Mouse (Mus musculus) NIH3T3 (cell line): ENCODE measurements around the gene Nutm1.

Source experiments
- DNase-seq: peaks from one replicate; pipeline ENCODE4 v3.0.0-alpha.2; 2012; ENCODE audit warnings: low read depth

The Nutm1 gene

DNA sequence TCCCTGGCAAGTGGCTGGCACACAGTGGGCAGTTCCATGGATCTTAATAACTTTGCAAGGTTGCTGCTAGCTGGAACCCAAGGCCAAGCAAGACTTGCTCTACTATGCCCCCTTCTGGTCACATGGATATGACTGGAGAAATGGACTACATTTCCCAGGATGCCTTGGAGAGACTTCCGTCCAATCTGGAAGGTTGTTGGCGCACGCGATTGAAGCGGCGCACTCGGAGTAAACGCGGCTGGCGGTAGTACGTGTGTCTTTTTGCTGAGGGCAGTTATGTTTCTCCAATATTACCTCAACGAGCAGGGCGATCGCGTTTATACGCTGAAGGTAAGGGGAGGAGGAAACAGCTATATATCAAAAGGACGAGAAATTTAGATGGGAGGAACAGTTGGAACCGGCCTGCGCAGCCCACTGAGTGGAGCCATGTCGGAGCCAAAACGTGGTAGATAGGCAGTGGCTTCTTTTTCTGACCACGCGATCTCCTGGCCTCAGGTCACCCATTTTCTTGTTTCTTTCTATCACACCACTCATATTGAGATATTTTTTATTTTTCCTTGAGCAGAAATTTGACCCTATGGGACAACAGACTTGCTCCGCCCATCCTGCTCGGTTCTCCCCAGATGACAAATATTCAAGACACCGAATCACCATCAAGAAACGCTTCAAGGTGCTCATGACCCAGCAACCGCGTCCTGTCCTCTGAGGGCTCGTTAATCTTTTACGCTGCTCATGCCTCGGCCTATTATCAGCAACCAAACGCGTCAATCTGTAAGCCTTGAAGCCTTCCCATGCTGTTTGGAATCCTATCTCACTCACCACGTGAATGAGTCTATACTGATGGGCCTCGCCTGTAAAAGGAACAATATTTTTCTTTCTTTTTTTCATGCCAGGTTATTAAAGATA, 2.9 kb upstream of the Nutm1 start, which contains the start of gene Nop10:
Gene Nop10 (plus strand): TSS at position 179 of the 906 bp plus-strand sequence.
- peak; percentile 92 for DNase-seq

DNA sequence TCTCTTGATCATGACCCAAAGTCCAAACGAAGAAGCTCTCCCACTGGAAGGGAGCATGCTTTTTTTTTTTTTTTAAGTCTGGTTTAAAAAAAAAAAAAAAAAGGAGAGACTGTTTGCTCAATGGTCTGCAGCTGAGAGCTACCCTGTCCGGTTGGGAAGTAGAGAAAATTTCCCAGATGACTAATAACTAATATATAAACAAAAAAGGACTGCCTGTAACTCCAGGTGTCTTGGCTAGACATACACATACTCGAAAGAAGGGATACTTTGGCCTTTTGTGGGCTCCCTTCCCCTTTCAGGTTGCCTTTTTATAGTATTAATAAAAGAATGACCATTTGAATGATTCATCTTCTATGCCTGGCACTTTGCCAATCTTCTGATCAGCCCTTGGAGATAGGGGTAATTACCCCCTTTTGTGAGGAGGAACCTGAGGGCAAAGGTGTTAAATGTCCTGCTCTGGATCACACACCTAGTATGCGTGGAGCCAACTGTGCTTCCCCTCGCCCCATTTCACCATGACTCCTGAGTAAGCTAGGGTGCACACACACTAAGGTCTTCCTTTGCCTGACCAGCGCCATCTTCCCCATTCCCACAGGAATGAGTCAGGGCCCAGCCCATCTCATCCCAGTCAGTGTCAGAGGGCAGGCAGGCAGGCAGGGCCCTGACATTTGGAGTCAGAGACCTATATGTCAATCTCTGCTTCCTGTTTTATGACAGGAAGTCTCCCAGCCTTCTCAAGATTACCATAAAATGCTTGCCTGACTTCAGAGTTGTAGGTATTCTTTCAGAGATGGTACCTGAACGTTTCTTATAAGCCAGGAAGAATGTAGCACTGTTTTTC, 4.2 kb downstream of the Nutm1 start:
- no peak for DNase-seq

DNA sequence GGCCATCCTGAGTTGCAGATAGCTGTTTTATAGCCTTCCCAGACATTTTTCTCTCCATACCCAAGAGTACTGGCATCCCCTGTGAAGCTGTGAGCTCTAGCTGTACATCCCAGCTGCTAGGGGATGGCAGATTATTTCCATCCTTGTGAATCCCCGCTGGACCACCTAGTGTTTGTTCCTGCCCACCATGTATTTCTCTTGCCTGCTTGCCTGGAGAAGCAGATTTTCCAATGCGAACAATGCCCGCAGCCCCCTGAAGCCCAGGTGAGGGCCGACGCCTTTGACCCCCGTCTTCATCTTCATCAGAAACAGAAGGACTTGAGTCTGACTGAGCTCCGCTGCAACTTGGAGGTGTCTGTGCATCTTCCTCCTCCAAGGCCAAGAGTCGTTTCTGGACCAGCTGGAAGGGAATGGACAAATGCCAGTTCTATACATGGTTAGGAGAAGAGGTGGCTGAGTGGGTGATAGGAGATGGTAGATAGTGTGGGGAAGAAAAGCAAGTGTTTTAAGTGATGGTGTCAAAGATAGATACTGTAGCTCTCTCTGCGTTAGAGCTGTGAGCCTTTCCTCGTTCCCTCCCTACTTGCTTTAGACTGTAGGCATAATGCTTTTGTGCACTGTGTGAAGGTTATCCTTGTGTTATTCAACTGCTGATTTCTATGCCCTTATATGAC, 9.2 kb downstream of the Nutm1 start:
- no peak for DNase-seq

DNA sequence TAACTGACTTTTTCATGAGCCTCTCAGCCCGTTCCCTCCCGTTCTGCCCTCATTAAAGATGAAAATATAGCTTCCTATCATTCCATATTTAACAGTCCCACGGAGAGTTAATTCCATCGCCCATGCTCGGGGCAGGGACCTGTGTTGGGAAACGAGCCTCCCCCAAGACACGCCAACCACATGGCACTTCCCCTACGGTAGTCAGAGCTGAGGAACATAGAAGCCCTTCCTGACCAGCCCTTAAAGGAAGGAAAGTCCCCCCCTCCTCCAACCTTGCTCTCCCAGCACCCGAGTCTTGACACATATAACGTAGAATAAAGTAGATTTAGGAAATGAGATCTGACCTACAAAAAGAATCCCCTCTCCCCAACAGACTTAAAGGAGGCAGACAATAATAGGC, 11.8 kb downstream of the Nutm1 start:
- no peak for DNase-seq

DNA sequence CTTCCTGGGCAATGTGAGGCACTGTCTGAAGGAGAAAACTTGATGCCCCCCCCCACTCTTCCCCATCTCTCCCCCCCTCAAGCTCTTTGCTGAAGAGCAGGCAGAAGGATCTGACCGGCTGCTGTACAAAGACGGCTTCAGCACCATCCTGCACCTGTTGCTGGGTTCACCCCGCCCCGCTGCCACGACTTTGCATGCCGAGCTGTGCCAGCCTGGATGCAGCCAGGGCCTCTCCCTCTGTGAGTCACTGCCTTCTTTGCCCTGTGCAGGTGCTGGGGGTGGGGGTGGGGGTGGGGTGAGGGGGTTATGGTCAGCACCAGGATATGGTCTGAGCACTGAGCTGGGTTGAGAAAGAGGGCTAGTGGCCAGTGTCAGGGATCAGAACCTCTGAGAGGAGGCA, 12.9 kb downstream of the Nutm1 start:
- DNase-seq = no peak

DNA sequence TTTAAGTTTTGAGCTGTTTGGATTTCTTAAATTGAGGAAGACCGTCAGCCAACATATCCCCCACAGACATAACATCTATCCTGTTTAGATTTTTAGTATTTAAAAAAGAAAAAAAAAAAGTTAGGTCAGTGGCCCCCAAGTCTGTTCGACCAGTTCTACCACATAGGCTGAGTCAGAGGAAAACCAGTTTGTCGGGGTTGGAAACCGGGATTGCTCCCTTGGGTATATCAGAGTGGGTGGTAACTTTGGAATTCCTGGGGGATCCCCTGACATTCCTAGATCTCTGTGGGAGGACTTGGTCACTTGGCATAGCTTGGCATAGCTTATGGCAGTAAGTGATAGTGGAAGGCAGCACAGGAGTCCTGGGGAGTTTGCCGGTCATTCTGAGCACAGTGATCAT, 13.8 kb downstream of the Nutm1 start:
- DNase-seq = peak; percentile 43

DNA sequence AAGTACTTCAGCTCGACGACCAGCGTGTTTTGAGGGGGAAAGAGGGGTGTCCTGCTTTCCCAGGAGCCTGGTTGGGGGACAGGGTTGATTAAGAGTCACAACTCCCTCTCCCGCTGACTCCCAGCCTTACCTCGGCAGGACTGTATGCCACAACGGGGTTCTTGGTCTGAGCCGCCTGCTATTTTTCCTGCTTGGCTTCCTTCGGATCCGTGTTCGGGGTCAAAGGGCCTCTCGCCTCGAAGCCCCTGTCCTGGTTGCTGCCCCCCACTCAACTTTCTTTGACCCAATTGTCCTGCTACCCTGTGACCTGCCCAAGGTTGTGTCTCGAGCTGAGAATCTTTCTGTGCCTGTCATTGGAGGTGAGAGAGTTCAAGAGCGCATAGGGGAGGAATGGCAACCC, 17.3 kb downstream of the Nutm1 start:
- no peak for DNase-seq

DNA sequence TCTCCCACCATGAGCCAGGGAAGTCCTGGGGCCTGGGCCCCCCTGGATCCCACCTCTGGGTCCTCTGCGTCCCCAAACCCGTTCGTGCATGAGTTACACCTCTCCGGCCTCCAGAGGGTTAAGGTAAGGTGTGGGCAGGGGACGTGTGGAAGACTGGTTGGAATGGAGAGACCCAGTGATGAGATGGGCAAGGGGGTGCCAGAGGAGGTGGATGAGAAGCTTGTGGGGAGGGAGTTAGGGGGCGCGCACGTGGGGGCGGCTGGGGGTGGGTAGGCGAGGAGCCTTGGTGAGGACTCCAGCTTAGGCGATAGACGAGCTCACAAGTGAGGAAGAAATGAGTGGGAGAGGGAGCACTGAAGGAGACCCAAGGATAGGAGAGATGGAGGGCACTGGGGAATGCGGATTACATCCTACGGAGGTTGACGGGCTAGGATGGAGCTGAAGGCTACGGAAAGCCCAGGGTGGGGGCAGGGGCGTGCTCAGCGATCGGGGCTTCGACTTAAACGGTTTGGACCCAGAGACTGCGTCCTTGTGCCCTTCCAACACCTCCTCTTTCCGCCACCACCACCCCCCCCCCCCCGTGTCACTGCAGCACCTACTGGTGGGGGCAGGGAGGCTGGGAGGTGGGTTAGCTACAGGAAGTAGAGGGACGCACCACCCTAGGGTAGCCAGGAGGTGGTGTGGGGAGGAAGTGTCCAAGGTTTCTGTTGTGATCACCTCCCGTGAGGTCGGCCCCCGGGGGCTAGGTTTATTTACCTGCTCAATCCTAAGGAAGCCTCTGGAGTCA, 19.0 kb downstream of the Nutm1 start:
- peak; percentile 43 for DNase-seq

DNA sequence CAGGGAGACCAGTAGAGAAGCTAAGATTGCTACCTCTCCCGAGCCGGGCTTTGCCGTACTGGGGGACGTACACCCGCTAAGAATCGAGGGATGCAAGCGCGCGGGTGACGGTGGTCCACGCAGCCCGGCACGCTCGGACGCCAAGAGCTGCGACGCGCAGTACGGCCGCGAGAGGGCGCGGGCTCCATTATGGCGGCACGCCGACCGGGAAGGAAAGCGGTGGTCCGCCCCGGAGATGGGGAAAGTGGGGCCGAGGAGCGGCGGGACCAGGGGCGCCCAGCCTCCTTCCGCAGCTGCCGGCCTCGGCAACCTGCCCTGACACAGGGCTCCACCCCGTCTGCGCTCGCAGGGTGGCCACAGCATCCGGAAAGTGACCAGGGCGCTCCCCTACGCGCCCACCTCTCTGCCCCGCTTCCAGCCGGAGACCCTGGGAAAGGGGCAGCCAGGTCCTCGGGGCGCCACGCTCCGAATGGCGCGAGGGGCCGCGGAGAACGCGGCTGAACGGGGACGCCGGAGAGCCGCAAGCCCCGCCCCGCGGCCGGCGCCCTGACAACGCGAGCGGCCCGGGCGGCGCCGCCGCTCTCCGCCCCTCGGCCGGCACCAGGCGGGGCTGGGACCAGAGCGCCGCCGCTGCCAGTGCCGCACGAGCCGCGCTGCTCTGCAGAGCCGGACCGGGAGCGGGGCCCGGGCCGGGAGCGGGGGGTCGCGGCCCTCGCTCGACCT, 19.7 kb downstream of the Nutm1 start, which contains the start of gene Lpcat4:
Gene Lpcat4 (plus strand): TSS at position 257 of the 723 bp plus-strand sequence.
- peak; percentile 92 for DNase-seq

DNA sequence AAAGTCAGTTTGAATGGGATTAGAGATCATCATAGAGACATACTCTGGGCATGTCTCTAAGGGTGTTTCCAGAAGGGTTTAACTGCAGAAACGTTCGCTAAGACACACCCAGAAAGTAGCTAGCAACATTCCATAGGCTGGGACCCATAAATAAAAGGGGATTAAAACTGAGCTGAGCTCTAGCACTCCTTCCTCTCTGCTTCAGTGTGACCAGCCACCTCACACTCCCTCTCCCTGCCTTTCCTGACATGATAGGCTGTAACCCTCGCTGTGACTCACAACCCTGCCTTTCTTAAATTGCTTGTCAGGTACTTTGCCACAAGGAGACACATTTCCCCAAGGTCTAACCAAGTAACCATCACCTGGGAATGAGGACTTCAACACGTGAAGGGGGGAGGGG, 21.1 kb downstream of the Nutm1 start:
- no peak for DNase-seq

DNA sequence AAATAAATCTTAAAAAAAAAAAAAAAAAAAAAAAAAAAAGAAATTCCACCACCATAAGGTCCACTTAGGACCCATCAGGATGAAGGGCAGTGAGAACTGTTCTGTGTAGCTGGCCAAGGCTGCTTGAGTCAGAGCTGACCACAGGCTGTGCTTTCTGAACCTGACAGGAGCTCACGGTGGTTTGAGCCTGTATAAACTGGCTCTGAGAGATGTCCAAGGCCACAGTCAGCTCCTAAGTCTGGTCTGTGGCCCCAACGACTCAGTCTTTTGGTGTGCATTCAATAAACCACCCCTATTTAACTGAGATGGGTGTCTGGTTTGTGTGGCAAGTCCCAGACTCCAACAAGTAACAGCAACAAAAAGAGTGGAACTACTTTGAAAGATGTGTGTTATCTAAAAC, 22.5 kb downstream of the Nutm1 start:
- DNase-seq = peak; percentile 32

DNA sequence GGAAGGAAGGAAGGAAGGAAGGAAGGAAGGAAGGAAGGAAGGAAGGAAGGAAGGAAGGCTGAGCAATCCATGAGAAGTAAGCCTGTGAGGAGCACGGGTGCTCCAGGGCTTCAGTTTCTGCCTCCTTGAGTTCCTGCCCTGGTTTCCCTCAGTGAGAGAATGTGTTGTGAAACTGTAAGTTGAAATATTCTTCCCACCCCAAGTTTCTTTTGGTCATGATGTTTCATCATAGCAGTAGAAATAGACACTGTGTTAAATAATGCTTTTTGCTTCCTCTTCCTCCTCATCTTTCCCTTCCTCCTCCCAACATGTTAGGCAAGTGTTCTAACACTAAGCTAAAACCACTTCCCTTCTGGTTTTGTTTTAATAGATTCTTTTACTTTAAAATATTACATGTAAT, 26.5 kb downstream of the Nutm1 start:
- DNase-seq = no peak

DNA sequence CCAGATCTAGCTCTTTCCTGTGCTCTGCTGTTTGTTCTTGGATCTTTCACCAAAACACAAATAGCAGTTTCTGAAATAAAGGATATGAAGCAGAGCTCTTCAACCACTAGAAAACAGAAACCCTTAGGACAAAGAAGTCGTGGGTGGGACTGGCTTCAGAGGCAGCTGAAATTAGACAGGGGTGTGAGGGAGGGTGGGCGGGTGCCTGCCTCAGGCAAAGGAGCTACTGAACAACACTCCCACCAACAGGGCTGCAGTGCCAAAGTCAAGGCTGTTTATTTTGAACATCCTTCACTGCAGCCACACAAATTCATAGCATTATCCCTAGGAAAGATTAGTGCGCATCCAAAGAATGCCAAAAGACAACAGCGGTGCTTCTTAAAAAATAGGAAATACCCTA, 34.7 kb downstream of the Nutm1 start:
- no peak for DNase-seq

DNA sequence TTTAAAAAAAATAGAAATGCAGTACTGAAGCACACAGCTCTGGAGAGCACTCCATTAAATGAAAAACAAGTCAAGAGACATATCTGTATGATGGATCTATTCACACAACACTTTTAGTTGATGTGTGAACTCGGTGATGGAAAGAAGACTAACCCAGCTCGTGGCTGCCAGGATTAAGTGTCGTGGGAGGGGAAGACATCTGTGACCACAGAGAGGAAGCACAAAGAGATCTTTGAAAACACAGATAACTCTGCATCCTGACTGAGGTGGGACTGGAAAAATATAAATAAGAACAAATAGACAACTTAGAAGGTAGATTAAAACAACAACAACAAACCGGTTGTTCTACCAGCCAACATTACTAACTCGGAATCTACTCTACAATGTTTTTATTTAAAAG, 36.5 kb downstream of the Nutm1 start:
- no peak for DNase-seq

DNA sequence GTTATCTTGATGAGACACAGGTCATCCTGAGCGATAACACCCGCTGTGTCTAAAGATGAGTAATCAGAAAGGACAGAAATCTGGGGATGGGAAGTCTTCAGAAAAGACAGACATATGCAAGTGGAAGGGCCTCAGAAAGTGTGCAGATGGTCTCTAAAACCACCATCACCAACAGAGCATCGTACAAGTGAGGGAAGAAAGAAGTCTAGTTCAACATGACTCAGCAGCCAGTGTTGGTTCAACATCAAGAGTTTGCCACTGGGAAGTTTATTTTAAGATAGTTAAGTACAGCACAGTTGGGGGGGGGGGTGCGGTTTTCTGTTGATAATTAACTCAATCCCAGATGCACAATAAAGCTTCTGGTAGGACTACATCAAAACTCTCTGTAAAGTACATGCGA, 38.2 kb downstream of the Nutm1 start:
- DNase-seq = no peak

DNA sequence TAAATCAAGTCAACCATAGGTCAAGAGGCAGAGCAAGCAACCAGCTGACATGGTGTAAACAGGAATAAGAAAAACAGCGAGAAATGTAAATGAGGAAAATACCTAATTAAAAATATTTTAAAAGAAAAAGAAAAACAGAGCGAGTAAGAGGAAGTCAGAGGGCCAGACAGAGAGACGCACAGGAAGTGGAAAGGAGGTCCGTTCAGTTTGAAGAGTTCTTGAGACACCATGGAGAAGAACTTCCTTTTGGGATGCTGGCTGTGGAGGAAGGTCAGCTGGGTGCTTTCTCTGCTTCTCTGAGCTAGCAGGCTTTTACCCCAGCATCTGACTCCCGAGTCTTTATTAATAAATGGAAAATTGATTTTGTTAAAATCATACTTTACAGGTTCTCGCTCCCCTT, 41.5 kb downstream of the Nutm1 start:
- DNase-seq = no peak

DNA sequence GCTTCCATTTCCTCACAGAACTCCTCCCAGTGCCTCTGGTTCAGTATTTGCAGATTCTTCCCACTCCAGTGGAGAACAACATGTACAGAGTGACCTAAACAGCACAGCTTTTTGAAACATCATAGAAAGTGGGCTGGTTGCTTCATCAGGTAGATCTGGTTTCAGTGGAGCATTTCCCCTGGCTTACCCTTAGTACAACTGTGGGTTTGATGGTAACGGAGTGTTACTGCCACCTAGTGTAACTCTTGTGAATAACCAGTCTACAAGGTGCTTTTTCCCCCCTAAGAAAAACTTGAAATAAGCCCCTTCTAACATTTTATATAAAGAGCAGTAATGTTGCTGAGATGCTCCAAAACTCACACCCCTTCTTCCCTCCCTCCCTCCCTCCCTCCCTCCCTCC, 43.1 kb downstream of the Nutm1 start:
- DNase-seq = peak; percentile 73

DNA sequence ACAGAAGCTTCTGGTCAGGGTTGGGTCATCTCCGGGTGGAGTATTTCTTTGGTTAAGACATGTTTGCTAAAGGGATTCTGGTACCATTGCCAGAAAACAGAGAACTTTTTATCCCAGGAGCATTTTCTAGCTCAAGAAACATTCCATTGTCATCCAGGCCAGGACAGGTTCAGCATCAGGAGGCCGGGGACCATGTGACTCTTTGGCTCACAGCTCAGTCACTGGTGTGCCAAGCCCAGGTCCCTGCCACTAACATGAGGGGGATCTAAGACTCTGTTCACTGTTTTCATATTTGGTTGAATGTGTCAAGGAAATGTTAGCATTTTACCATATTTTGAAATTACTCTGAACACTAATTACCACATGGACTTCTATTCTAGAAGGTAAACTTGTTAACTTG, 48.4 kb downstream of the Nutm1 start:
- DNase-seq = no peak

DNA sequence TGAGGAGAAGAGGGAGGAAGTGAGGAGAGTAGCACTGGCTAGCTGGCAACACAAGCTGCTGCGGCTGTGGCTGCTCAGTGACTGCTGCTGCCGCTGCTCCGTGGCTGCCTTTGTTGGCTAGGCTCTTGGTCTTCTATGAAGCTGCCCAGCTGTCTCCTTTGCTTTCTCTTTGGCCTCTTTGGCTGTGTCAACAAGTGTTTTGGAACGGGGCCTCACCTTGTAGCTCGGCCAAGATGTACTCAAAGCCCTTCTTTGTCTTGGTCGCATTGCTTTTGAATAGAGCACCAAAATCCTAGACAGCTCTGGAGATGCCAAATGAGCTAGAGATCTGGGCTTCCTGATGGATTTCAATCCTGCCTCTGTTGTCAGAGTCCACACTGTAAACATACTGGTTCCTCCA, 48.9 kb downstream of the Nutm1 start:
- DNase-seq = no peak

DNA sequence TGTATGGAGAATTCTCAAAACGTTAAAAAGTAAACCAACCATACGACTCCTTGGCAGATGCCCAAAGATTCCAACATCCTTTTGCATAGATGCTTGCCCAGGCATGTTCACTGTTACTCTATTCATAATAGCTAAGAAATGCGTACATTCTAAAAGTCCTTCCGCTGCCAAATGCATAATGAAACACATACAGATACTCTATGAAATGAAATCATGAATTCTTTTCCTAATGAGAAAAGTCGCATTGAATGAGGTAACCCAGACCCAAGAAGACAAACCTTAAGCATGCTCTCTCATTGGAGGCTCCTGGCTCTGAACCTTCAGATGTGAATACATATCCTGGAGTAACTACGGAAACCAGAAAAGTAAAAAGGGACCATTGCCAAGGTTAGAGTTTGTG, 56.0 kb downstream of the Nutm1 start:
- peak; percentile 81 for DNase-seq
